Mouse (Mus musculus) cerebral cortex, adult 2 months (tissue): ENCODE measurements around the gene Dlx6.

ENCODE experiments used
- WGBS: fragments of 180-500 bp; shearing (Covaris S2); methylation state at CpG from one replicate; pipeline ENCODE4 v1.1.7; 2018; 5-methylcytosine and 5-hydroxymethylcytosine counted together

The Dlx6 gene

DNA sequence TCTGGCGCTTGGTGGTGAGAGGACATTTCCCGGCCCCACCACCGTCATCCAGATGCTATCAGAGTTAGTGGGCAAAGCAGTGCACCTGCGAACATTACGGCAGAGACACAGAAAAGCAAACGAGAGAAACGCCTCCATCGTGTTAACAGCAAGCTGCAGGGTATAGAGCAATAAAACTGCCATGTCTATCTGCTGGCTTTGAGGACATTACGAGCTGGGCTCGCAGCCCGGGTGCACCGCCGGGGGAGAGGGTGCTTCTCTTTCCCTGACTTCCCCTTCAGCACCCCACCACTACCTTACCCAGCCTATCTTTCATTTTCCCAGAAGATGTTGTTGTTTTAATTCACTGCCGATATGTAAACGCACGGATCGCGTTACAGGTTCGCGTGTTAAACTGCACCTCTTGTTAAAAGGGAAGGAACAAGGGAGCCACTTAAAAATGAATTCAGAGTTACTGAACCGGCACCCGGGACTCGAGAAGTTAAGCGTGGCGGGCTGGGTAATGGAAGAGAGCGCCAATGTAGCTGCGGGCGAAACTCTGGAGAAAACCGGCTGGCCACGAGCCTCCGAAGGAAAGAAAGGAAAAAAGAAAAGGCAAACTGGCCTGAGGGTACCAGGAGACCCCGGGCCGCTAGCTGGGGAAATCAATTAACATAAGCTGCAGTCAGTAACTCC lies 2.6 kb upstream of the Dlx6 start:
- WGBS = 2% methylated on average over 33 of the region's 33 CpGs

- 4% methylated on average over 21 of the region's 21 CpGs for WGBS
Observed at GRCm38 (mm10) chr6:6861086-6861797, 1.9 kb upstream of the Dlx6 start.

- WGBS = 6% methylated on average over 11 of the region's 11 CpGs
Observed at GRCm38 (mm10) chr6:6861798-6862428, 1.2 kb upstream of the Dlx6 start.

DNA sequence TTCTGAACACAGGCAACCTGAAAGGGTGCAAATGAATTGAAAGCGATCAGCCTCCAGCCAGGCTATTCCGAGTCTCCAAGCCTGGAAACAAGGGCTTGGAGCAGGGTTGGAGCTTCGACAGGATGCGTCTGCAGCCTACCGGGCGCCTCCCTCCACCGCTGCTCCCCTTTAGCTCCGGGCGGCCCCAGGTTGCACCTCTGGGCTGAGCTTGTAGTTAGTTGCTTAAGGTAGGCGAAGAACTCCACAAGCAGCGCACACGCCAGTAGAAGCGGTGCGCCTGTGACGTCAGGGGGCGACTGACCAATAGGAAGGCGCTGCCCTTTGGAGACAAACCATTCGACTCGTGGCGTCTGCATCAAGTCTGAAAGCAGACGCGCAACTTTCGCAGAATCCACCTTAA lies 523 bp upstream of the Dlx6 start:
- WGBS = 2% methylated on average over 23 of the region's 23 CpGs

DNA sequence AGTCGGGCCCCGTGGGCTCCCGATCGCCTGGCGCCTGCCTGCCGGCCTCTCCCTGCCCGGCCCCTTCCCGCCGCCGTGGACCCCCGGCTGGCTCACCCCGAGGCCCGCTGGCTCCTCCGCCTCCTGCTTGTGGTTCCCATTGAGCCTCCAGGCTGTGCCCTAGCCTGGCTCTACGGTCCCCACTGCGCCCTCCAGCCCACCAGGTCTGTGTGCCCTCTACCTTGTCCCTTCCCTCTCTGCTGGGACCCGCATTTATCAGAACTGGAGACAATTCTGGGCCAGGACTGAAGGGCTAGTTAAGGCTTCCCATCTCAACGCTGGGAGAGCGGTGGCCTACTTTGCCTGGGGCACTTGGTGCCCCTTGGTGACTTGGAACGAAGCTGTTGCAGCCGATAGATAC lies 821 bp downstream of the Dlx6 start:
- WGBS = 8% methylated on average over 21 of the region's 21 CpGs

DNA sequence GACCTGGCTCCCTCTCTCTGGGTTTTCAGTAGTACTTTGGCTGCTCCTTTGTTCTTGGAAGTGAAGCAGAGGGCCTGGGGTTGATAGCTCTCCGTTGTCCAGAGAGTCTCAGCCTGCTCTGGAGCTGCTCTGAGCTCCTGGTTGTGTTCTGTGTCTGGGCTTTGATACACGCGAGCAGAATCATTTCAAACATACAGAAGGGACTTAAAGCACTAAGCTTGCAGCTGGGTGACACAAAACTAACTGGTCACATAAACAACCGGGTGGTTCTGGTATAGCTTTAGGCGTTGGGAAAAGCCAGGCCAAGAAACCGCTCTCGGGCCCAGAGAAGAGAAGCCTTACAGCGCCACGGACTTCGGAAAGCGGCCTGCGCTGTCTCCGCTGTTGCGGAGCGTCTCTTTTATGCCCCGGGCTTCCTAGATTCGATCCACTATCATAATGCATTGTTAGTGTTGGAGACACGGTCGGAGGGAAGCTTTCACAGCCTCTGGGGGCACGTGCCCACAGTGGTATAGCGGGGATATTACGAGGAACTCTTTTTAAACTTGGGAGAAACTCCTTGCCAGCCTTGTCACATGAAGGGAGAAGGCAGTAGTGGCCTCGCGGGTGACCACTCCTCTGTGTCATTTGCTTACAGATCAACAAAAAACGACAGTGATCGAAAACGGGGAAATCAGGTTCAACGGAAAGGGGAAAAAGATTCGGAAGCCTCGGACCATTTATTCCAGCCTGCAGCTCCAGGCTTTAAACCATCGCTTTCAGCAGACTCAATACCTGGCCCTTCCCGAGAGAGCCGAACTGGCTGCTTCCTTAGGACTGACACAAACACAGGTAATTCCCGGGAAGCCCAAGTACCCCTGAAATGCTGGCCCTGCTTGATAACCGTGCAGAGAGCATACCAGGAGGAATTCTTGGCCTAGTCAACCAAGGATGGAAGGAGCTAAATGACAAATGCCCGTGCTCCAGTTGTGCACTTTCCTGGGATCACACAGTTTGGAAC lies 1.6 kb downstream of the Dlx6 start:
- 26% methylated on average over 36 of the region's 36 CpGs for WGBS

- WGBS = 22% methylated on average over 9 of the region's 9 CpGs
Observed at GRCm38 (mm10) chr6:6867031-6867430, 3.9 kb downstream of the Dlx6 start.

- WGBS = 8% methylated on average over 13 of the region's 13 CpGs
Observed at GRCm38 (mm10) chr6:6869041-6869685, 6.0 kb downstream of the Dlx6 start.

DNA sequence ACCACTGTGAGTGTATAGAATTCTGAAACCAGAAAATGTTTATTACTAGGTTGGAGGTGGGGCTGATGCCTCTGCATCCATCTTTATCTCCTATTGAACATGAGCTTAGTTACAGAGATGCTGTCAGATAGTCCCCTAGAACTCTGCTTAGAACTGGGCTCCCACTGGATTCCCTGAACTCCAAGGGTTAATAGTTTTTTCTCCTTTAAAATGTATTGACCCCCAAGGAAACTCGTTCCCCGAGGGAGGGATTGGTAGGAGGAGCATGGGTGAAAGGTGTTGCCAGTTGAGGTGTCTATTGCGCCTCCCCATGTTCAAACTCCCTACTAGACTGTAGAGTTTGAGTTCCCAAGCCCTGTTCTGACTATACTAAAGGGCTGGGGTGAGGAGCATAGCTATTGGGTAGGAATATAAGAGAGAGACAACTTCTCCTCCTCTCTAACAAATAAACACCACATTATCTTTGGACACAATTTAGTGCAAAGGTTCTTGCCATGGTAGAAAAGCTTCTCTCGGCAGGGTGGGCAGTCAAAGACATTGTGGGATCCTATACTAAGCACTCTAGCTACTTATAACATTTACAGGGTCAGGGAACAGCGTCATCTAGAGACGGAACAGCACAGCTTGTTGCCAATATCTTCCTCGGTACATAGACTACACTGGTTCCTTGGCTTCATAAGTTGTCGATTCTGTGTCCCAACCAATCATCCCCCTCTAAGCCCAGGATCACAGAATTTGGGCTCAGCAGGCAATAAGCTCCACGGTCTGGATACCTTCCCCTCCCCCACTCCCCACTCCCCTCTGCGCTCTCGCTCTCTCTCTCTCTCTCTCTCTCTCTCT lies 7.0 kb downstream of the Dlx6 start:
- WGBS = 2% methylated on average over 11 of the region's 11 CpGs

DNA sequence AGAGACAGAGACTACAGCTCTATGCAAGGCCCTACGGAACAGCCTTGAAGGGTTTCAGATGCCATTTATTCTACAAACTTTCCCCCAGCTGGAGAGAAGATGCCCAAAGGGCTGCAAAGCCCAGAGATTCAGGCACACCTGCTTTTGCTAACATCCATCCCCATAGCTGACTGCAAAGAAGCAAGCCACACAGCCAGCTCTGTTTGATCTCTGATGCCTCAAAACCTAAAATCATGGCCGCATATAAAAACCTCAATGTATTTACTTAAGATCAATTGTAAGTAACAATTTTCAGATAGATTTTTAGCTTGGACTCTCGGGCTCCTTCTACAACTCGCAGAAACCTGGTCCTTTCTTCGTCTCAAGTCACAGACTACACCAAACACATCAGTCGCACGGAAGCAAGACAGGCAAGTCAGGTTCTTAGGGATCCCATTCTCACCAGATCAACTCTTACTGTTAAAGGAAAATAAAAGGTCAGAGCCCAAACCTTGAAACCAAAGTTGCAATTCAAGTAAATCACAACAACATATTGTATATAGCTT lies 7.8 kb downstream of the Dlx6 start:
- 7% methylated on average over 7 of the region's 7 CpGs for whole genome bisulfite sequencing

DNA sequence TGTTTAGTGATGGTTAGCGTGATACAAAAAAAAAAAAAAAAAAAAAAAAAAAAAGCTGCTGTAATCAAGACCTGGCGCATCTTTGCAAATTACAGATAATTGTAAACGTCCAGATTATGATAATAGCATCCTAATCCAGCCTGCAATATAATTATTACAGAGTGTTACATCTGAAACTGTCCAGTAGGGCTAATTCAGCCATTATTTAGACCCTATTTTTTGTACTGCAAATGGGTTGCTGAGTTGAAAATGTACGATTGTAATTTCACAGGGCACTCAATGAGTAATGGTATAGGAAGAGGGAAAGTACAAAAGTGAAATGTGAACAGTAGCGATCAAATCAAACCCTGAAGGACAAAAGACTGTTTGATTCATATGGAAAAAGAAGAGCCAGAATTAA lies 8.6 kb downstream of the Dlx6 start:
- WGBS = 5% methylated on average over 5 of the region's 5 CpGs

DNA sequence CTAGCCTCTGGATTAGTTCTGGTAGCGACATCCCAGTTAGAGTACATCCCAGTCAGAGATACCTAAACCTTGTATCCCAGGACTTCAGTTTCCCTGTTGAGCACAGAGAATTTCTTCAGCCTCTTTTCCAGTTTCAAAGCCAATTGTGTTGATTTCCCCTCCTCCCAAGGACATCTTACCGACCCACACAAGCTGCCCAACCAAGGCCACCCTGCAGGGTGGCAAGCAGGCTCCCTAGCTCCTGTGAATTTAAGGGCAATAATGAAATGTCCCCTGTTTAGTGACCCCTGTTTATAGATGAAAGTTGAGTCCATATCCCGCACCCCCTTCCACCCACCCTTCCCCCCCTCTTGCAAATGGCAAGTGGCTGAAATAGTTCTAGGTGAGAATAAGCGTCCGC lies 9.7 kb downstream of the Dlx6 start:
- WGBS = 12% methylated on average over 5 of the region's 5 CpGs

GRCm38 (mm10) chr6:6873476-6874072 lies 10.4 kb downstream of the Dlx6 start:
- 5% methylated on average over 19 of the region's 19 CpGs for WGBS

DNA sequence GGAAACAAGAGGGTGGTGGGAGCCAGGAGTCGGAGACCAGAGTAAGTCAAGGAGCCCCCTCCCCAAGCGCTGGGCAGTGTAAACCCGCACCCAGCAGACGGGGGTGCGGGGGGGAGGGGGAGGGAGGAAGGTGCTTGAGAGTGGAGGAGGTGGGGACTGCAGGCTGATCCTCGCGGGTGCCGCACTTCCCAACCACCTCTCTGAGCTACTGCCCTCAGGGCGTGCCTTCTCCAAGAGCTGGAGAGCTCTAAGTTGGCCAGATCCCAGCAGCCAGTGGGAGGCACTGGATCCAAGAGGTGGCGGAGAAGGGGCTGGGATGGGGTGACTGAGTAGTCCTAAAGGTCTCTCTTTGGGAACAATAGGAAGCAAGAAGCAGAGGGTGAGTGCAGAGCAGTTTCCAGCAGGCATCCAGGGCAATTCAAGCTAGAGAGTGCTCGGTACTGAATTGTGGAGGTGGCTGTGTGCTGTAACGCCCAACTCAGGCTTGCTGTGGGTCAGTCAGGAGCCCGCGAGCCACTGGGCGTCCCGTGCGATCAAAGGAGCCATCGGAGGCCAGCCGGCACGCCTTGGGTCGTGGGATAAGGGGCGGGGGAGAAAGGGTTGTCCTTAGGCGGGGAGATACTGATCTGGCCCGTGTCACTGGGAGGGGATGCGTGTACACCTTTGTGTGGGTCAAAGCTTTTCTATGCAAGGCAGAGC lies 11.1 kb downstream of the Dlx6 start:
- WGBS = 3% methylated on average over 25 of the region's 25 CpGs

- 4% methylated on average over 11 of the region's 11 CpGs for WGBS
Observed at GRCm38 (mm10) chr6:6875136-6875535, 12.0 kb downstream of the Dlx6 start.

GRCm38 (mm10) chr6:6875676-6876075 lies 12.5 kb downstream of the Dlx6 start:
- WGBS = 12% methylated on average over 9 of the region's 9 CpGs

DNA sequence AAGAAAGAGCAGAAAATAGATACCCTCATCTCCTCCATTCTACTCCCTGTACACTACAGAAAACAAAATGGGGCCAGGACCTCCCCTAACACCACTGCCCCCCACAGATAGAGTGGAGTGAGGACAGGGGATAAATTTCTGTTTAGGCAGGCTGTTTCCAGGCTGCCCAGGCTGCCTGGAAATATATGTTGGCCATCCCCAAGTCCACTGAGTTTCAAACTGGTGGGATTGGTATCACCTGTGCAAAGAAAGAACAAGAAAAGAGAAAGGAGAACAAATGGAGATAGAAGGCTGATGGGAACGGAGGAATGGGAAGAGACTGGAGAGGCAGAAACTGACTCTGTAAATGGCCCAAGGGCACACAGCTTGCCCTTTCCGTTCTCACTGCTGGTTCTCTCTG lies 13.1 kb downstream of the Dlx6 start:
- 12% methylated on average over 2 of the region's 2 CpGs for WGBS

GRCm38 (mm10) chr6:6876731-6877130 lies 13.6 kb downstream of the Dlx6 start:
- WGBS = 27% methylated on average over 7 of the region's 7 CpGs

DNA sequence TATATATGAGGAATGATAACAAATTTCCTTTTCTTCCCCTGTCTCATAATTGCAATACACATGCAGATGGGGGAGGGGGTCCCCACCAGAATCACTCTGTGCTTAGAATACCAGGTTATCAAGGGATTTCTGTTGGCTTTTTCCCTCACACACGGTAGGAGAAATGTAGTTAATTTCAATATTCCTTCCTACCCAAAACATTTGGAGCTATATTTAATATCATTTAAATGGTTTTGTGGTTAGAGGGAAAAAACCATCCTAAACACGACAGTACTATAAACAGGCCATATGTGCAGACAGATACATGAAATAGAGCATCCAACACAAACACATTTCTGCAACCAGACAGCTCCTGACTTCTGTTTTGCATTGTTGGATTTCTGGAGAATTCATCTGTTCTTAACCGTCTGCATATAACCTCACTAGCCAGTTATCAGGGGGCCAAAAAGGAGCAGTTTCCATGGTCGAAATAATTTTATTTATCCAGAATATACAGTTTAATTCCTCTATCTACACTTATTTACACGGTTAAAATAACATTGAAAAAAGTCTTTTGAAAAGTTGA lies 14.3 kb downstream of the Dlx6 start:
- WGBS = 21% methylated on average over 5 of the region's 5 CpGs
